Comparison of ENCODE assay signal across 8 mouse cellular contexts in genomic region chr14:62883551-62883950, GRCm38 (mm10).
"Had no signal": no experiment of that assay in that cellular context is flagged by ENCODE, and none has a peak within 500 bp of the region (broad histone marks: within the 10 kb centered on the region; RNA-seq: fewer than 3 reads in every experiment).

No protein-coding gene starts in this region.

- ATAC-seq: intestine, embryonic 16.5 days; midbrain, embryonic 13.5 days had no signal

- DNase-seq: left cerebral cortex, postnatal 4 days; right cerebral cortex, adult 18-20 months; right cerebral cortex, postnatal 25 days; thymus, postnatal 4 days had no signal

- H3K36me3 ChIP-seq: limb, embryonic 13.5 days; midbrain, embryonic 13.5 days had no signal

- H3K27me3 ChIP-seq: limb, embryonic 13.5 days; midbrain, embryonic 13.5 days had no signal

- H3K27ac ChIP-seq: limb, embryonic 13.5 days; liver, embryonic 14.5 days; midbrain, embryonic 13.5 days had no signal

- H3K4me2 ChIP-seq: limb, embryonic 13.5 days; midbrain, embryonic 13.5 days had no signal

- H3K4me3 ChIP-seq: limb, embryonic 13.5 days; midbrain, embryonic 13.5 days had no signal

- H3K9me3 ChIP-seq: limb, embryonic 13.5 days; midbrain, embryonic 13.5 days had no signal

- H3K9ac ChIP-seq: limb, embryonic 13.5 days; liver, embryonic 14.5 days; midbrain, embryonic 13.5 days had no signal
